Mouse (Mus musculus): ENCODE measurements around the gene Esd.

DNA sequence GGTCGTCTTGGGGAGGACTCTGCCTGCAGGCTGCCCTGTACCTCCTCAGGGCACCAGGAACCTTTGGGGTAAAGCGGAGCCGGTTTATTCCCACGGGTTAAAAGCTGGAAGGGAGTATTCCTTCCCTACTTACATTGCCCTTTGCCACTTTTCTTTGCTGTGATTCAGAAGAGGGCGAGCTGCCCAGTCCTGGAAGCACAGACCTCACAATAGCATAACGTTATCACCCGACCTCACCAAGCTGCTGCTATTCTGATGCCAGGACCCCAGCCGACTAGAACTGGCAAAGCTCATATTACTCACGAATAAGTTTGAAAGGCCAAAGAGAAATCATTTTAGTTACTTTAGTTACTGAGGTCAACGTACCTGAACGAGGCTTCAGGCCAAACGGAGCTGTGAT is 62.8 kb downstream of the Esd start:
- TF ChIP-seq EP300 (IDR thresholded peaks at IDR 0.05) (no peak), CTCF (IDR thresholded peaks at IDR 0.05) (no peak)
